In genomic region chr14:57315976-57316375, GRCm38 (mm10) we compare ENCODE assay signal across 11 mouse cellular contexts.
A peak's percentile ranks its signal among the peaks of the same experiment; 100 is the strongest.
DNase-seq lines count a peak whose midpoint lies in the region; ATAC-seq and TF ChIP-seq lines count a peak whose summit lies in the region.
"Had no signal": no experiment of that assay in that cellular context is flagged by ENCODE, and none has a peak within 500 bp of the region (broad histone marks: within the 10 kb centered on the region; RNA-seq: fewer than 3 reads in every experiment).

No protein-coding gene starts in this region.

- H3K27me3 ChIP-seq in neural tube, embryonic 13.5 days = no peaks in the 10 kb centered on the region
- no peaks in the 10 kb centered on the region for H3K27me3 ChIP-seq in neural tube, embryonic 15.5 days (replicated peaks)
- no peaks in the 10 kb centered on the region for H3K27me3 ChIP-seq in hindbrain, embryonic 11.5 days (ENCODE audit: control insufficient read depth, insufficient read depth, low read length)
- no peaks in the 10 kb centered on the region for H3K27me3 ChIP-seq in intestine, postnatal 0 days (replicated peaks; ENCODE audit: control insufficient read depth, insufficient read depth, low read length)

- 0 out of 2 replicates have a peak overlapping the region, but pooled peaks have one; percentile 38 for H3K27ac ChIP-seq in neural tube, embryonic 13.5 days (replicated peaks)
- H3K27ac ChIP-seq in neural tube, embryonic 15.5 days (replicated peaks) = no peak overlapping the region; the same call in 1 of the 2 replicates
- H3K27ac ChIP-seq in hindbrain, embryonic 11.5 days (ENCODE audit: low read depth, low read length) = no peak overlapping the region
- H3K27ac ChIP-seq in intestine, postnatal 0 days (ENCODE audit: low read depth, low read length) = no peak overlapping the region

- DNase-seq in cerebellum, adult 9-11 months = peak; percentile 12
- DNase-seq in cerebellum, postnatal 36 days = no peak
- peak; percentile 11 for DNase-seq in hindbrain, embryonic 11.5 days (ENCODE audit: low spot score)
- peak; percentile 26 for DNase-seq in telencephalon, adult 2 months (ENCODE audit: low read depth, low spot score)
- no peak for DNase-seq in natural killer cell, adult 2 months (ENCODE audit: low spot score in 2 of 2)
- DNase-seq: adrenal gland, postnatal 25 days; kidney, adult 8-10 months; lung, postnatal 10 days had no signal

- peaks cover 7% of the 10 kb centered on the region for H3K4me1 ChIP-seq in neural tube, embryonic 13.5 days (replicated peaks)
- H3K4me1 ChIP-seq in neural tube, embryonic 15.5 days = 0 out of 2 replicates have a peak, but pooled peaks cover 4% of the 10 kb centered on the region
- no peaks in the 10 kb centered on the region for H3K4me1 ChIP-seq in hindbrain, embryonic 11.5 days (replicated peaks; ENCODE audit: control insufficient read depth, insufficient read depth, low read length)
- no peaks in the 10 kb centered on the region for H3K4me1 ChIP-seq in intestine, postnatal 0 days (replicated peaks; ENCODE audit: control insufficient read depth, insufficient read depth, low read length)

- no peak overlapping the region for H3K9ac ChIP-seq in neural tube, embryonic 13.5 days
- H3K9ac ChIP-seq in neural tube, embryonic 15.5 days (replicated peaks) = no peak overlapping the region
- no peak overlapping the region for H3K9ac ChIP-seq in hindbrain, embryonic 11.5 days (ENCODE audit: low read depth, low read length)
- H3K9ac ChIP-seq in intestine, postnatal 0 days (ENCODE audit: low read depth, low read length) = no peak overlapping the region

- no peaks in the 10 kb centered on the region for H3K9me3 ChIP-seq in neural tube, embryonic 13.5 days
- H3K9me3 ChIP-seq in neural tube, embryonic 15.5 days (replicated peaks) = no peaks in the 10 kb centered on the region
- H3K9me3 ChIP-seq in hindbrain, embryonic 11.5 days (ENCODE audit: control insufficient read depth, low read length) = no peaks in the 10 kb centered on the region
- no peaks in the 10 kb centered on the region for H3K9me3 ChIP-seq in intestine, postnatal 0 days (ENCODE audit: control insufficient read depth)

- 52% methylated on average over 3 of the region's 3 CpGs for WGBS in neural tube, embryonic 13.5 days
- WGBS in neural tube, embryonic 15.5 days = 45% methylated on average over 3 of the region's 3 CpGs
- WGBS in hindbrain, embryonic 11.5 days = 33% methylated on average over 3 of the region's 3 CpGs
- 63% methylated on average over 3 of the region's 3 CpGs for WGBS in intestine, postnatal 0 days

- no peak overlapping the region for H3K4me3 ChIP-seq in neural tube, embryonic 13.5 days
- no peak overlapping the region for H3K4me3 ChIP-seq in neural tube, embryonic 15.5 days (replicated peaks)
- H3K4me3 ChIP-seq in hindbrain, embryonic 11.5 days (ENCODE audit: low read depth, low read length) = no peak overlapping the region
- no peak overlapping the region for H3K4me3 ChIP-seq in intestine, postnatal 0 days (ENCODE audit: low read depth, low read length)

- no peak for TF ChIP-seq CTCF in intestine, postnatal 0 days (IDR thresholded peaks at IDR 0.05; ENCODE audit: low read depth)

- H3K4me2 ChIP-seq in neural tube, embryonic 13.5 days = no peak overlapping the region
- H3K4me2 ChIP-seq in neural tube, embryonic 15.5 days = no peak overlapping the region
- no peak overlapping the region for H3K4me2 ChIP-seq in hindbrain, embryonic 11.5 days (replicated peaks; ENCODE audit: low read depth, low read length)
- no peak overlapping the region for H3K4me2 ChIP-seq in intestine, postnatal 0 days (replicated peaks; ENCODE audit: low read depth)

- ATAC-seq in neural tube, embryonic 13.5 days (ENCODE audit: low read depth) = peak; percentile 50; the same call in 1 of the 2 replicates
- ATAC-seq in neural tube, embryonic 15.5 days (ENCODE audit: low FRiP score) = no peak
- no peak for ATAC-seq in hindbrain, embryonic 11.5 days (ENCODE audit: low FRiP score)
- no peak for ATAC-seq in intestine, postnatal 0 days

- no peaks in the 10 kb centered on the region for H3K36me3 ChIP-seq in neural tube, embryonic 13.5 days
- no peaks in the 10 kb centered on the region for H3K36me3 ChIP-seq in neural tube, embryonic 15.5 days
- H3K36me3 ChIP-seq in hindbrain, embryonic 11.5 days (ENCODE audit: control insufficient read depth, insufficient read depth, low read length) = no peaks in the 10 kb centered on the region
- peaks cover 11% of the 10 kb centered on the region; the same call in 1 of the 2 replicates for H3K36me3 ChIP-seq in intestine, postnatal 0 days (ENCODE audit: control insufficient read depth, insufficient read depth)

Comparison
In these comparisons a context has a peak if more than half of its experiments do, and no peak if none do; other contexts are left out.
1. DNase-seq: peak in cerebellum, adult 9-11 months (single experiment), hindbrain, embryonic 11.5 days (single experiment) and telencephalon, adult 2 months (single experiment); none in cerebellum, postnatal 36 days (0 of 2) and natural killer cell, adult 2 months (0 of 2).